Comparison of ENCODE assay signal across 8 mouse cellular contexts in the genomic region with DNA sequence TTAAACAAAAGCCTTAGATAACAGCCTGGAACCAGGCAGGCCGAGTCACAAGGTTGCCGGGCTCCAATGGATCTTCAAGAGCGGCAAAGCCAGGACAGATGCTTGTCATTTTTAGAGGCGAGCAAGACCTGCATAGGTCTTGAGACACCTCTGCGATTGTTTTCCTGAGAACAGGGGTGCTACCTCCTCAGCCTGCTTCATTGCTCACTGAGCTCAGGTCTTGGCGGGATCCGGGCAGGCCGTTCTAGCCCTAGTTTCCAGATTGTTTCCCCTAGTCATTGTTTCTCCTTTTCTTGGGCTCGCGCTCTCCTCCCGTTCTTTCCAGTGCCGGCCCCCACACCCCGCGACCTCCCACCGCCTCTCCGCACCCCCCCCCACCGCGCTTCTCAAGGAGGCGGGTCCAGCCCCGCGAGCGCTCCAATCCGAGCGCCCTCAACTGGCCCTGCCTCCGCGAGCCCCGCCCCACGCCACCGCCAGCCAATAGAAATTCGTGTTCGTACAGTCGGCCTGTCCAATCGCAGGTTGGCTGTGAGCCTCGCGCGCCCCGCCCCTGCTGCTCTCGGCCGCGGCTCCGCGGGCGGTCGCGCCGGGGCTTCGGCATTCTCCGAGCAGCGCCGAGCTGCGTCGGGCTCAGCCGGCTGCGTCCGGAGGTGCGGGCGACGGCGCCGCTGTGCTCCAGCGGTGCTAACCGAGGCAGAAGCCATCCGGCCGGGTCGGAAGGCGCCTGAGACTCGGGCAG. TPM values are rescaled to one million over a fixed set of nuclear protein-coding genes. Genes with fewer than 3 reads are reported as not detected.
DNase-seq lines count a peak whose midpoint lies in the region; ATAC-seq lines count a peak whose summit lies in the region.

TSS of gene Fam102a (plus strand) at position 600 of the 739 bp plus-strand sequence.

- H3K36me3 ChIP-seq in hindbrain, embryonic 13.5 days: no peaks in the 10 kb centered on the region

- H3K27me3 ChIP-seq in hindbrain, embryonic 13.5 days: no peaks in the 10 kb centered on the region

- peak within 1 kb of the TSS; percentile 96 for H3K9ac ChIP-seq in hindbrain, embryonic 13.5 days

- DNase-seq in NIH3T3 (ENCODE audit: low read depth): peak; percentile 99
- peak; percentile 100 for DNase-seq in cerebellum, postnatal 10 days
- DNase-seq in frontal cortex, postnatal 14 days (ENCODE audit: low spot score in 2 of 2): peak; percentile 97 to 99
- peak; percentile 99 for DNase-seq in layer of hippocampus, postnatal 36 days
- DNase-seq in lung, postnatal 36 days: peak; percentile 99
- peak; percentile 99 for DNase-seq in retina, postnatal 1 day
- peak; percentile 97 to 99 for DNase-seq in urinary bladder, adult 18-20 months (ENCODE audit: low spot score in 2 of 2)

- ATAC-seq in hindbrain, embryonic 13.5 days (ENCODE audit: low FRiP score): peak; percentile 96

- H3K4me1 ChIP-seq in hindbrain, embryonic 13.5 days (replicated peaks): peaks cover 55% of the 10 kb centered on the region

- H3K4me3 ChIP-seq in hindbrain, embryonic 13.5 days: peak within 1 kb of the TSS; percentile 94

- H3K4me2 ChIP-seq in hindbrain, embryonic 13.5 days: peak within 1 kb of the TSS; percentile 81

- H3K27ac ChIP-seq in hindbrain, embryonic 13.5 days: peak within 1 kb of the TSS; percentile 97

- under 1% methylated on average over 66 of the region's 67 CpGs for WGBS in hindbrain, embryonic 13.5 days

- no peaks in the 10 kb centered on the region for H3K9me3 ChIP-seq in hindbrain, embryonic 13.5 days

RNA-seq across cellular contexts. Expression of gene Fam102a, which starts in this region (rescaled TPM):
- polyA plus RNA-seq in hindbrain, embryonic 13.5 days (2015; fragmentation: Nextera tagmentation; extraction: Ambion mirVana): 7.0 and 7.1 TPM in 2 replicates
- total RNA-seq in layer of hippocampus, postnatal 36 days (2021): 10 to 100 TPM; 69.4 to 69.8 TPM

Comparison
In these comparisons a context has a peak if more than half of its experiments do, and no peak if none do; other contexts are left out.
1. Peak in every context shown above with its lines: DNase-seq, ATAC-seq, H3K4me3 ChIP-seq and H3K27ac ChIP-seq.